Mouse (Mus musculus): ENCODE measurements at regions not wholly inside any gene's neighbourhood (a gene's known extent, or its start where the extent isn't known, plus 50 kb on each side); places are given as distances from the start of the nearest gene placed in this dataset.

DNA sequence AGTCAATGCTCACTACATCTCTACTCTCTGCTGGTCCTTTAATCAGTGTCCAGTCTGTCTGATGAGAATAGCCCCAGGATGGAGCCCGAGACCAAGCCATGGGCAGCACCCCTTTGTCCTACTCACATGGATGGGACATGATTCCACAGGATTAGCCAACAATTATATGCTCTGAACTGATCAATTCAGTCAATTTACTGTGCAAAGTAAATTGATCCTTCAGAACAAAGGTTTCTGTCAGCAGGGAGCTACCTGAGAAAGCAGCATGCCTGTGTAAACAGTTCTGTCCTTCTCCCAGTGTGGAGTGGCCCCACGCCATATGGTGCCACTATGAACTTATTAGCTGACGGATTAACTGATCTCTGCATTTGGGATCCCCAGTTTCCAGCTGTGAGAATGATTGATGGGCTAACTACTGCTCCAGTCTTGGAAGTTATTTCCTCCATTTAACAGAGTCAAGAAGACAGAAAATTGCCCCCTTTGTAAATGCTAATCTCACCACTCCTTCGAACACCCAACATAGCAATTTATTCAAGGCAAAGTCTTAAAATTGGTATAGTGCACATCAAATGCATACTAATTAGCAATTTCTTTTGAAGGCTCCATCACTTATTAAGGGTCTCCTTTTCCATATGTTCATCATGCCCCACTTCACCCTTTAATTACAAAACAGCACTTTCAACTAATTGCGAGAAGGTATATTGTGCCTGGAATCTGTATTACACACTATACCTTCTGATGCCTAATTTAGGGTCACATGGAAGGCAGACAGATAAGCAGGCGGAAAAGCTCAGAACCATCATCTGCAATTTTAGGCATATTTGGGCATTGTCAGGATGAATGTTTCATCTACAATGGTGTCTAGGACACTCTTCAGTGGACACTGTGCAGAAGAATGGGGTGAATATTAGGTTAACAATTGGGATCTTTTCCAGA, 417.3 kb downstream of the Tmem161b start:
- in situ Hi-C loops (cut with MboI; ENCODE audit: low sequenced_read_pairs), result no loop called here

DNA sequence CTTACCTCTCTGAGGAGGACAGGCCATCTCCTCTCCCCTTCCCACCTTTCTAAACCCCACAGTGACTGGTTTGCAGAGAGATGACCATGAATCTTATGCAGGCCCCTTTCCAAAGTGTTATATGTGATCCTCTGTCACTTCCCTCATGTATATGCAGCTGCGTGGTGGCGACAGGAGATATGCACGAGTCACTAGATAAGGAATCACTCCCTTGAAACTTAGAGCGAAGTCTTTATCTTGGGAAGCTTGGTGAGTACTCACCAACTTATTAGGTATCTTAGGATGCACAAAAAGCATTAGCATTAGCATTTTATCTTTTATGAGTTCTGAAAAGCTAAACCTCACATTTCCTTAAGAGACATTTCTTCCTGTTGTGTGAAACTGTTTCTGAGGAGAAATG, 421.9 kb downstream of the Tmem161b start:
- in situ Hi-C loops (cut with MboI; ENCODE audit: low sequenced_read_pairs), result no loop called here

DNA sequence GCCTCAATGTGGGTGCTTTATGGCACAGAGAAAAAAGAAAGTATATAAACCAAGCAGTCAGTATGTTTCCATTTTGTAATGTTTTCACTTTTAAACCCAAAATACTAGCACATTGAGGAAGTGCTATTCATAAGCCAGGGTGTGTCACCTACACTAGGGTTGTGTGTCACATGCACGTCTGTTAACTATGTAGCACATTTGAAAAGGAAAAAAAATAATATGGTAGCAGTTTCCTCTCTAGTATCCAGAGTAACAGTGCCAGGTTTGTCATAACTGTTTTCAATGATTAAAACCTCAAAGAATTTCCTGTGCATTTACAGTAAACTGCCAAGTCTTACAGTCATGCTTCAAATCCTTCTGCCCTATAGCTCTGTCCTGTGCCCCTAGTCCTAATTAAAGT, 424.8 kb downstream of the Tmem161b start:
- in situ Hi-C loops (cut with MboI; ENCODE audit: low sequenced_read_pairs), result no loop called here

DNA sequence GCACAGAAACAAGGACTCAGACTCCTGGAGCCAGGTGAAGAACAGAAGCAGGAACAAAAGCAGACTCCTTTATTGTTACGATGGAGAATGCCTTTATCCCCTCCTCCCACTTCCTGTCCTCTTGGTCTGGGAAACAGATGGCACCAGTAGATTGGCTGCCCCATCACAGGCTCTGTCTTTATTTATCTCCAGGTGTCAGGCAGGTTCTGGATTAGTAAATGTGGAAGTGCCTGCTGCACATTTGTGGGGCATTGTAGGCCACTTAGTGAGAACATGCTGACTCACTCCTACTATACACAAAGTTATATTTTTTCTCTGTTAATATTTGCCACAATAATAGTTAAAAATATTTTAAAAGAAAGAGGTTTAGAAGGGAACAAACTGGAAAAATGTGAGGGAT, 426.0 kb downstream of the Tmem161b start:
- in situ Hi-C loops (cut with MboI; ENCODE audit: low sequenced_read_pairs), result no loop called here

DNA sequence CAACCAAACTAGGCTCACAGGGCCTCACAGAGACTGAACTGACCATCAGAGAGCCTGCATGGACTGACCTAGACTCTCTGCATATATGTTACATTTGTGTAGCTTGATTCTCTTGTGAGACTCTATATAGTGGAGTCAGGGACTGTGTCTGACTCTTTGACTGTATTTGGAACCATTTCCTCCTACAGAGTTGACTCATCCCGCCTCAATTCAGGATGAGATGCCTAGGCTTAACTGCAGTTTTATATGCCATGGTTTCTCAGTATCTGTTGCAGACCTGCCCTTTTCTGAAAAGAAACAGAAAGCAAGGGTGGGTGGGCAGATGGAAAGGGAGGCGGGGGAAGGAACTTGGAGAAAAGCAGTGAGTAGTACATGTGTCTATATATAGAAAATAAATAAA, 441.9 kb downstream of the Tmem161b start:
- in situ Hi-C loops (cut with MboI; ENCODE audit: low sequenced_read_pairs), result no loop called here

DNA sequence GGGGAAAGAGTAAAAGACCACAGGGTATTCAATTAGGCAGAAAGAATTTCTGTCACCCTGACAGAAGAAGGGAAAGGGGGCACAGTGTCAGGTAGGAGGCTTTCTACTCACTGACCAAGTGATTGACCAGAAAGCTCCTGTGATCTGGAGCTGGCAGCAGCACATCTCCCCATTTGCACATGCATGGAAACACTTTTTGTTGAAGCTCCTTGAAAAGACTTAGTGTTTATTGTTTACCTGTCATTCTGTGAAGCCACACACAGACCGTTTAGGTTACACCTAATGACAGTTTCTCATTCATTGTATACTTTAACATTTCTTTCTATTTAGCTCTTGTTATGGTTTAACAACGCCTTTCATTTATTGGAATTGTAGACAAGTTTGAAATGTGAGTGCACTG, 458.9 kb downstream of the Tmem161b start:
- in situ Hi-C loops (cut with MboI; ENCODE audit: low sequenced_read_pairs), result no loop called here

DNA sequence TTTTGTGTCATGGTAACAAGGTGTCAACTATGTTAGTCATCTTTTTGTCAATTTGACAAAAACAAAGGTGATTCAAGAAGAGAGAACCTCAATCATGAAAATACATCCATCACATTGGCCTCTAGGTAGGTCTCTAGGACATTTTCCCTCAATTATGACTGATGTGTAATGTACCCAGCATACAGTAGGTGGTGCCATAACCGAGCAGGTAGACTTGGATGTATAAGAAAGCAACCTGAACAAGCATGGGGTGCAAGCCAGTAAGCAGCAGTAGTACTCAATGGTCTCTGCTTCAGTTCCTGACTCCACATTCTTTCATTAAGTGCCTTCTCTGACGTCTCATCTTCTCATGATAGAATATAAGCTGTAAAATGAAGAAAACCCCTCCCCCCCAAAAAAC, 463.8 kb downstream of the Tmem161b start:
- in situ Hi-C loops (cut with MboI; ENCODE audit: low sequenced_read_pairs), result no loop called here

DNA sequence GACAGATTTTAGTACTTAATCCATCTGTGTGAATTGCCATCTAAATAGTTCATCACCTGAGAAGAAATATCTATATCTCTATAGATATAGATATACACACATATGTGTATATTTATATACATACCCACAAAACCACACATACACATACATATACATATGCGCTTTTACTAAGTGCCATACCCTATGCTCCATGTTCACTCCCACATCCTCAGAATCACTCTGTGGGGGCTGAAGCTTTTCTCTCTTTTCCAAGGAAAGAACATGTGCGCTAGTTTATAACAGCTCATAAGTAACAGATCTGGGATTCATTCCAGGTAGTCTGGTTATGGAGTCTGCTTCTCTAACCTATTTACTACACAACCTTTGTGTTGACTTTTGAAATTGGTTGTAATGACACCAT, 471.4 kb downstream of the Tmem161b start:
- in situ Hi-C loops (cut with MboI; ENCODE audit: low sequenced_read_pairs), result no loop called here

DNA sequence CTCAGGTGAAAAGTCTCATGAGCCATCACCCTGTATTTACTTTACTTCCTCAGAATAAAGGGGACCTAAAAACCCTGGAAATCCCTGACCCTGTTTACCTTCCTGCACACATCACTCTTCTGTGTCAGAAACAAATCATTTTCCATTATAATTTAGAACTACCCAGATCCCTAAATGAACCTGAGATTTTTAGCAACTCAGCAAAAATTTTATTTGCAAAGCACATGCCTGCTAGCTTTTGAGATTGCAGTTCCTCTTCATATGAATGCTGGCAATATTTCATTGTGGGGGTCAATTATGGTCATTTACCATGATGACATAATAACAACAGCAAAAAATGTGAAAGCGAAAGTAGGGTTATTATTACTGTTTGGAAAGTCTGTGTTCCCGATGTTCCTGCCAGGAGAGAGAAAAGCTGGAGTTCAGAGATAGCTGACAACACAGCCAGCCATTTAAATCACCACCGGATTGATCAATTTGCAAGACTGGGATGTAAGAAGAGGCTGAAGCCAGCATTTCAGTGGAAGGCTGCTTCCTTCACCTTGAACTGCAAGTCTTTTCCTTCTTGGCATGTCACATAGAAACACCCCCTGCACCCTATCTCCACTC, 476.5 kb downstream of the Tmem161b start:
- in situ Hi-C loops (cut with MboI; ENCODE audit: low sequenced_read_pairs), result no loop called here

DNA sequence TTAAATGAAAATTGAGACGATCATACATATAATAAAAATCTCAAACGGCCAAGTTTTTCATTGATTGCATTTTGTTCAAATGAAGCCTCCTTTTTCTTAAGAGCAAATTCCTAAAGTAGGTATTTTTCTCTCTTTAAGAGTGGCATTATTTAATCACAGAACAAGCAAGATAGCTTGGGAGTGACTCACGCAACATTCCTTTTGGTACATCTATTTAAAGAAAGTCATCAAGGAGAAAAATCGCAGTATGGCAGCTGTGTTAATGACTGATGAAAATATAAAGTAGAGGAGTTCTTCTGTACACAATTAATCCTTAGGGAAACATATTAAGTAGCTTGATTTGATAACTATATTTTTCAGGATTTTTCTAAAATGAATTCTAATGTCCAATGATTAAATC, 448.0 kb upstream of the Ccnh start:
- in situ Hi-C loops (cut with MboI; ENCODE audit: low sequenced_read_pairs), result no loop called here

DNA sequence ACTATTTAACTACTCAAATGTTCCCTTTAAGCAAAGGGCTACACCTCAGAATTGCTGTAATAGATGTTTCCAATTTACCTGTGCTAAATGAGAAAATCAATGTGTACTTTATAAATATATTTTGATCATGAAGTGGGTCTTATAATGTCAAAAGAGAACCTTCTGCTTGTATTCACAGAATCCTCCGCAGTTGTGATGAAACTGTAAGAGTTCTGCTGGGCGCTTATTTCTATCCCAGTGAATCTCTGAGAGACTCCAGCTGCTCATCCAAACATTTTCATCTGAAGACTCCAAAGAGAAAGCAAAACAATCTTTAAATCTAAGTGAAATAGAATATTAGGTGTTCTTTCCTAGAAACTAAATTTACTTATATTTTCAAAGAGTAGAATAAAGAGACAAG, 440.9 kb upstream of the Ccnh start:
- in situ Hi-C loops (cut with MboI; ENCODE audit: low sequenced_read_pairs), result no loop called here

DNA sequence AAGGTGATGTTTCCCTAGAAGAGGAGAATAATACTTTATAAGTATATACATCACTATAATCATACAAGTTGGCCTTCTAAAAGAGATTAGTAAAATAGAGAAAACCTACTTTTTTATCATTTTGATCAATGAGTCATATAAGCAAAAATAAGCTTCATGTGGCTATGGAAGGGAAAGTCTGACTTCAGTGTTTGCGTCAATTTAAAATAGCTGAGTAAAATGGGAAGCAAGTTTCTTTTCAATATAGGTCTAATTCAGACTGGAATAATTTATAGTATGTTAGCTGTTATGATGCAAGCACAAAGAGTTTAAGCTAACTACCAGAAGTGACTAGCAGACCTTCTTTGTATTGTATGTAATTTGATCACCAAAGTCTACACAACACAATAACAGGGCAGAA, 440.0 kb upstream of the Ccnh start:
- in situ Hi-C loops (cut with MboI; ENCODE audit: low sequenced_read_pairs), result no loop called here

DNA sequence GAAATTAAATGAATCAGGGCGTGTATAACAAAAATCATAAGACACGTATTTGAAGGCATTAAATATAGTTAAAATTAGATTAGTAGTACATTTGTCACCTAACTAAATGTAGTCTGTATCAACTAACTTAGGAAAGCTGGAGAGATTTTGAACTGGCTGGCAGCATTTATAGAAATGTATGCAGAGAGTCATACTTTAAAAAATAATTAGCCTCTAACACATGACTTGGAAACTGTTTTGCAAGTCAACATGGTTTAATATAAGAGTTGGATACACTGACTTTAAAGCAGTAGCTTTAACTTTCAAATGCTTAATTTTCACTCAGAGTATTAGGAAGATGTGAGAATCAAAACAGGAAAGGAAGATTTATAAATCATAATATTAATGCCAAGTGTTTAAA, 439.1 kb upstream of the Ccnh start:
- in situ Hi-C loops (cut with MboI; ENCODE audit: low sequenced_read_pairs), result no loop called here

DNA sequence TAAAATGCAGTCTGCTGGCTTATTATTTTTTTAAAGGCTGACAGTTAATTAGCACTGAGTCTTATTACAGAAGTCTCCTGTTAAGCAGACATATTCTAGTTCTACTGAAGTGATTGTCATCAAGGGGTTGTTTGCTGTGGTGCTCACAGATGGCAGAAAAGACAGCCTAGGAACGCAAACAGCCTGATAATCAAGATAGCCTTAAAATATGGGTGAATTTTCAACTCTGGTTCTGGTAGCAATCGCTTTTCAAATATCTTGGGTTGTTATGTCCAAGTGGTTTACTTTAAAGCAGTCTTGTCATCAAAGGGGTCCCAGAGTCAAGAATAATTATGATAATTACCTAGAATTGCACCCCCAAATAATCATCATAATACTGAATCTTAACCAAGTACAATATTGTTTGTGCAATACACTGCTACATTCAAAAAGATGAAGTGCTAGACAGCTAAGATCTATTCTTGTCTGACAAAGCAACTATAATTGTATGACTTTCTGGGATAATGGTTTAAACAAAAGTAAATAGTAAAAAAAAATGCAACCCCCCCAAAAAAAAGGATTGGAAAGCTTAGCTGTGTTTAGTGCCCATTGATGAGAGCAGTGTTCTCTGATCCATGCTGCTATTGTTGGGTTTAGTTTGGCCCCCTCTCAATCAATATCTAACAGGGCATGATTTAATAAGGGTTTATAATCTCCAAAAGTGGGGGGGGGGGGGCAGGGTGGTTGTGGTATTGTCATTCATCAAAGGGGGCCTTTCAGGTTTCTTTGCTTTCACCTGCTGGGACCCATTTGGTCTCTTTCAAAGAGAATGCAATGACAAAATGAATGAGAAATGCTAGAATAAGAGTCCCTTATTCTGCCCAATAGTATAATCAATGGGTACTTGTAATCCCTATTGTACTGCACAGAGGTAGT, 437.4 kb upstream of the Ccnh start:
- in situ Hi-C loops (cut with MboI; ENCODE audit: low sequenced_read_pairs), result no loop called here

DNA sequence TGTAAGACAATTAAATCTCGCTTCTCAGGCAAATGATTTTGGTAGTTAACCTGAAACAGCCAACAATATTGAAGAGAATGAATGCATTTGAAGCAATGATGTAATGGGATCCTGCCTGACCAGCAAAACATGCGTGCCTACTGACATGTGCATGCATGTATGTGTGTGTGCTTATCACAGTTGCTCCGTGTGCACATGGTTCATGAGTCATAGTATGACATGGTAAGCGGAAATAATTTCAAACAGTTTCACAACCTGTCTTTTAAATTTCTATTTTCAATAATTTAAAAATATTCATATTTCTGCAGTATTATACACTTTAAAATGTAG, 436.8 kb upstream of the Ccnh start:
- in situ Hi-C loops (cut with MboI; ENCODE audit: low sequenced_read_pairs), result no loop called here

DNA sequence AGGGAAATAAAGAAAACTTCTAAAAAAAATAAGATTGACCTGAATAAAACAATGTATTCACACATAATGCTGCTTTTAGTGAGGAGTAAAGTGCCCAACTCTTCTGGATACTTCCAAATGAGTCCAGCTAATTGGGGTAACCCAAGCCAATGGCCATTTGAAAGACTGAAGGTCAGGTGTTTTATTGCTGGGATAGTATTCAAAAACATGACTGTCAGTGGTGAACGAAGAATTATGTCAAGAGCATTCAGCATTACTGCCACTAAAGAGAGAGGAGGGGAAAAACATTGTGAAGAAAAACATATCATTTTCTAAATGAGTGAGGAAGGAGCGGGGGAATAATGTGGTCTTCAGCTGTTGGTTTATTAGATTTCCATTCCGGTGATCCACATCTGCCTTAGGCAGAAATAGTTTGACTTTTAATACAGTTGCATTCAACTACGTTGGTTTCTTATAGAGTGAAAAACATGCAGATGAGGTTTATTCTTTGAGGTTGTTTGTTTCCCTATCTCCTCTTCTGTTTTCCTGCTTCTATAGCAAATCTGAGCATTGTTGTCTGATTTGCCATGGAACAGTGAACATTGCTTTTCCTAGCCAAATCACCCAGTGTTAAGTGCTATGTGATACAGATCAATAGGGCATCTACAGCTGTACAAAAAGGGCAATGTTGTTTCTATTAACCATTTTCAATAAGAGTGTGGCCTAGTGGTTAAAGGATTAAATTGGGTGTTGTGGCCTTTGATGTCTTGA, 435.3 kb upstream of the Ccnh start:
- in situ Hi-C loops (cut with MboI; ENCODE audit: low sequenced_read_pairs), result no loop called here

DNA sequence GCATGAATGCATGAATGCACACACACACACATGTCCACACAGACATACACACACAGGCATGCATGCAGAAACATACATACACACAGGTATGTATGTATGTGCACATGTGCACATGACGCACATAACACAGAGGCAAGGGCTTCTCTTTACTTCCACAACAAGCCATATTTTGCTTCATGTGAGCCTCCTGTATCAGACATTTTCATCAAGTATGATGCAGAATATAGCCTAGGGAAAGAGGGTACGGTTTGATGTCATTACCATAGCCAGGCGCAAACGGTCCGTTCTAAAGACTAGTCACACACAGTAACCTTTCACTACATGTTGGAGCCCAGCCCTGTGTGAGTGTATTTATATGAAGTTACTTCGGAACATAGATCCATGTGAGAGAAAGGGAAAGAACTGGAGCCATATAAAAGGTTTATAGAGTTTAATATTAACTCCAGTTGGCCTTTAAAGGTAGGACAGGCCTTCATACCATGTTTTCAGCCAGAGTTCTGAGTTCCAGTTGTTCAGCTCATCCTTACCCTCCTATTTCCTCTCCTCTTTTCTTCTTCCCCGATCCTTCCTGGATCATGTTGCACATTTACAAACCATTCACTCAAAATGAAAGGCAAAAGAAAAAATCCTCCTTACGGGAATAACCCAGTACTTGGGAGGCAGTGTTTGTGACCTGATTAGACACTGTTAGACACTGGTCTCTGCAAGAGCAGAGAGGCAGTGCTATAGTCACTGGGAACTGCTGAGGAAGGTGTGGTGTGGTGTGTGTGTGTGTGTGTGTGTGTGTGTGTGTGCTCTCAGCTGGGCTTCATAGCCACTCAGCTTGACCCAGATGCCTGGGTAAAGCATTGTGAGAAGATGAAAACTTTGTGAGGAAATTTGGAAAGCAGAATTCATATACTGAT, 434.1 kb upstream of the Ccnh start:
- in situ Hi-C loops (cut with MboI; ENCODE audit: low sequenced_read_pairs), result loop anchor here (5.0 kb wide), 1 partner anchor 1038 kb away; no protein-coding TSS in a partner anchor

DNA sequence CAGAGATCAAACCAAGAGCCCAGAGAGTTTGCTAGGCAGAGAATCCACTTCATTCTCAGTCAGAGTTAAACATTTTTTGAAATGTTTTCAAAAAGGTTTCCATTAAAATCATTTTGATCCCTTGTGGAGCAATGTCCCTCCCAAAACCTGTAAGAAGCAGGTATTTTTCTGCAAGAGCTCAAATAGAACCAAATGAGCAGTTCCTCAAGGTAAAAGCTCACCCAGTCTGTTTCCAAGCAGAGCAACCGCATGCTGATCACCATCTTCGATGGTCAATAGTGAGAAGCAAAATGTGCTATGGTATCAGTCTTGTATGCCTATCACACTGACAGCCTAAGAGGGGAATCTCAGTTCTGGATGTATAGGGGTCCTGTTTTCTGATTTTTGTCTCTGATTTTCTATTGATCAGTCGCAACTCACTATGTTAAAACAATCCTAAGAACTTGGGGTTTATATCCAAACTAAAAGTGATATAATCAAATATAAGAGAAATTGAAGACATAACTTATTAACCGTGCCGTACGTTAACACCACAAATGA, 432.3 kb upstream of the Ccnh start:
- in situ Hi-C loops (cut with MboI; ENCODE audit: low sequenced_read_pairs), result loop anchor here (5.0 kb wide), 1 partner anchor 1040 kb away; no protein-coding TSS in a partner anchor

DNA sequence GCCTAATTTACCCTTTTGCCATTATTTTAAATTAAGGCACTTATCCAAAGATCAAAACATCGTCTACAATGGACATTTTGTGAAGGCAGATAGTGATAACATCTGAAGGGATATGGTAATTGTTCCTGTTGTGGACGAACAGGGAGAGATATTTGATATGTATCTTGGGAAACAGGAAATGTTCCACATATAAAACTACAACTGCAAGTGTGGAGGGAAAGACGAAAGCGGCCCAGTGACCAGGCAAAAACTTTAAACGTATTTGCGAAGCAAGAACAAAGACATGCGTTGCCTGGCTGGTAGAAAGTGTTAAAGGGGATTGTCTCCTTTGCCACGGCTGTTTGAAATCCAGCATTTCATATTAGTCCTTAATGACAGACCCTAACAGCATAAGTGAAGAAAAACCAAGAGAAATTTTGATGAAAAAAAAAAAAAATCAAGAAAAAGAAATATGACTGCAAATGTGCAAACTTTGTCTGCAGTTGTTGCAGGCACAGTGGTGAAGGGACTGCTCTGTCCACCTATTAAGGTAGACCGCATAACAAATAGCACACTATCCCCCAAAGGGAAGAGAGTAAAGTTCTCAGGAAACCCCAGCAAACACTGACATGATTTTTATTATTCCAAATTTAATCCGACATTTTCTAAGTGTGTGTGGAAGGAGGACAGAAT, 431.2 kb upstream of the Ccnh start:
- in situ Hi-C loops (cut with MboI; ENCODE audit: low sequenced_read_pairs), result loop anchor here (5.0 kb wide), 1 partner anchor 1041 kb away; no protein-coding TSS in a partner anchor

Measured in CH12F3 (cell line).